Mouse (Mus musculus) left cerebral cortex, adult 9 months (tissue): ENCODE measurements at regions not wholly inside any gene's neighbourhood (a gene's known extent, or its start where the extent isn't known, plus 50 kb on each side); places are given as distances from the start of the nearest gene placed in this dataset.
A peak's percentile ranks its signal among the peaks of the same experiment; 100 is the strongest.

Experiments used
- DNase-seq, 2 experiments: peaks; one replicate each; pipeline ENCODE4 v3.0.0; 2022; ENCODE audit warnings: low spot score in 2 of 2

GRCm38 (mm10) chr7:58557535-58557934, 98.4 kb upstream of the Atp10a start:
- DNase-seq: peak in 1 of 2 experiments; percentile 24

- DNase-seq: no peak
Measured at GRCm38 (mm10) chr7:58568807-58569206, 87.2 kb upstream of the Atp10a start.

- DNase-seq: peak in 1 of 2 experiments; percentile 25
Measured at GRCm38 (mm10) chr7:58584241-58584820, 71.6 kb upstream of the Atp10a start.

GRCm38 (mm10) chr7:58585626-58586256, 70.2 kb upstream of the Atp10a start:
- no peak for DNase-seq

- no peak for DNase-seq
Measured at GRCm38 (mm10) chr7:58595951-58596350, 60.0 kb upstream of the Atp10a start.
